Mouse (Mus musculus): ENCODE measurements around the gene Jund. TPM values are rescaled to one million over a fixed set of nuclear protein-coding genes. Genes with fewer than 3 reads are reported as not detected.
A peak's percentile ranks its signal among the peaks of the same experiment; 100 is the strongest.

Jund gene
- total RNA-seq, 2 experiments from 2014 or later, result 247 to 264 TPM

GRCm38 (mm10) chr8:70660273-70660725 is 38.5 kb upstream of the Jund start, which contains the start of gene Pgpep1:
TSS of gene Pgpep1 (minus strand) at chr8:70660388.
- intact Hi-C loops (cut with DNase I), result no loop called here
- DNase-seq (ENCODE audit: extremely low spot score in 1 of 2, low spot score in 2 of 2), result no peak
- peak within 1 kb of the TSS; percentile 87 for H3K4me3 ChIP-seq
- TF ChIP-seq CTCF (IDR thresholded peaks at IDR 0.05), result no peak
- peak within 1 kb of the TSS; percentile 17; the same call in 1 of the 2 replicates for H3K27ac ChIP-seq

GRCm38 (mm10) chr8:70663691-70664090 is 35.1 kb upstream of the Jund start:
- intact Hi-C loops (cut with DNase I), result no loop called here
- peak overlapping the region; percentile 38; the same call in 1 of the 2 replicates for H3K27ac ChIP-seq
- no peak for DNase-seq (ENCODE audit: extremely low spot score in 1 of 2, low spot score in 2 of 2)
- no peak for TF ChIP-seq CTCF (IDR thresholded peaks at IDR 0.05)
- H3K4me3 ChIP-seq, result no peak overlapping the region

GRCm38 (mm10) chr8:70664631-70665030 is 34.1 kb upstream of the Jund start:
- no peak for TF ChIP-seq CTCF (IDR thresholded peaks at IDR 0.05)
- no peak for DNase-seq (ENCODE audit: extremely low spot score in 1 of 2, low spot score in 2 of 2)
- intact Hi-C loops (cut with DNase I), result no loop called here
- Histone ChIP-seq H3K4me3 (no peak overlapping the region), H3K27ac (no peak overlapping the region)

DNA sequence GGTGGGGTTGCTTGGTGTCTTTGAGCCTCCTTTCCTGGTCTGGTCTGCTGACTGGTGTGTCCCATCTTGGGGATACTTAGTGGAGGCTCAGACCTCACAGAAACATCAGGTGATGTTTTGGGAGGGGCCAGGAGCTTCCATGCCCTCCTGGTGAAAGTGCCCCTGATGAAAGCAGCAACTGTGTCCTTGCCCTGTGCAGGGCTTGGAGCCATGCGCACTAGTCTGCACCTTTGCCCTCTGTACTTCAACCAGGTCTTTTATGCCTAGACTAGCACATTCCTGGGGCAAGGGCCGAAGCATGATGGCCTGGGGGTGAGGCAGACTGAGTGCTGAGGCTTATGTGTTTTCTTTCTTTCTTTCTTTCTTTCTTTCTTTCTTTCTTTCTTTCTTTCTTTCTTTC is 33.1 kb upstream of the Jund start:
- intact Hi-C loops (cut with DNase I), result no loop called here
- H3K27ac ChIP-seq, result no peak overlapping the region
- H3K4me3 ChIP-seq, result no peak overlapping the region
- DNase-seq (ENCODE audit: extremely low spot score in 1 of 2, low spot score in 2 of 2), result no peak
- no peak for TF ChIP-seq CTCF (IDR thresholded peaks at IDR 0.05)

GRCm38 (mm10) chr8:70667071-70667470 is 31.7 kb upstream of the Jund start:
- H3K4me3 ChIP-seq, result no peak overlapping the region
- intact Hi-C loops (cut with DNase I), result no loop called here
- DNase-seq (ENCODE audit: extremely low spot score in 1 of 2, low spot score in 2 of 2), result no peak
- no peak overlapping the region for H3K27ac ChIP-seq
- no peak for TF ChIP-seq CTCF (IDR thresholded peaks at IDR 0.05)

GRCm38 (mm10) chr8:70671615-70672324 is 27.0 kb upstream of the Jund start:
- TF ChIP-seq CTCF (IDR thresholded peaks at IDR 0.05), result no peak
- DNase-seq (ENCODE audit: extremely low spot score in 1 of 2, low spot score in 2 of 2), result no peak
- intact Hi-C loops (cut with DNase I), result no loop called here
- Histone ChIP-seq H3K4me3 (no peak overlapping the region), H3K27ac (no peak overlapping the region)

- peak; percentile 3; the same call in 1 of the 2 replicates for TF ChIP-seq CTCF (IDR thresholded peaks at IDR 0.05)
- intact Hi-C loops (cut with DNase I), result loop anchor here (1.0 kb wide), 1 partner anchor 28 kb away; no protein-coding TSS in a partner anchor
- H3K4me3 ChIP-seq, result peak overlapping the region; percentile 92
- peak overlapping the region; percentile 88 for H3K27ac ChIP-seq
- DNase-seq (ENCODE audit: extremely low spot score in 1 of 2, low spot score in 2 of 2), result no peak
These were observed 26.2 kb upstream of the Jund start for GRCm38 (mm10) chr8:70672325-70673078.

DNA sequence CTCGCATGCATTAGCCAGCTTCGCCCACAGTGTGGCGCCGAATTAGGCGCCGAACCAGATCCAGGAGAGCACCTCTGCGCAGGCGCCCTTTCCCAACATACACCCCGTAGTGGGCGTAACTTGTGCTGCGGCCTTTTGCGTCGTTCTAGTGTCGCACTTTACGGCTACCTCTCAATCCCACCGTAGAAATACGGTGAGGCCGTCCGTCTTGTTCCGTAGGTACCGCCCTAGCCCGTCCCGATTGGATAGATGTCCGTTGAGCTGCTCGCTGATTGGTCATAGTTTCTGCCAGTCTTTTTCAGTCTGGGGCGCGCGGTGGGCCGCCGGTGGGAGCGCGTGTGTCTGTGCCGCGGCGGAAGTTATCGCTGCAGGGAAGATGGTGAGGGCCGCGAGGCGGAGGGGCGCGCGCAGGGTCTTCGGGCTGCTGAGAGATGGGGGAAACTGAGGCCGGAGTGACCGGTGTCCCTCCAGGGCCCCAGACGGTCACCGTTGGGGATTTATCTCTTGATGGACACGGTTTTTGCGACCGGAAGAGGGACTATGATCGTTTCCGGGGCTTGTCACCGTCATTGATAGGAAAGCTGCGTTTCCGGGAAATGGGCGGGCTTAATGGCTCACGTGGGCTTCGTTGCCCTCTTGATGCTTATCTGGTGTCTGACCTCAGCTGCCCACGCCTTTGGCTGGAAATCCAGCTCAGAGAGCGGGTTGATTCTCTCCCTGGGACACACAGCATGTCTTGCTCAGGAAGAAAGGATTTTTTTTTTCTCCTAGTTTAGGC is 25.5 kb upstream of the Jund start, which contains the start of gene Lsm4:
Gene Lsm4, plus strand, starts transcription at position 170 of the 778 bp plus-strand sequence.
- Histone ChIP-seq H3K27ac (peak within 1 kb of the TSS; percentile 98), H3K4me3 (peak within 1 kb of the TSS; percentile 92)
- TF ChIP-seq CTCF (IDR thresholded peaks at IDR 0.05), result peak; percentile 78
- peak; percentile 98 to 99 for DNase-seq (ENCODE audit: extremely low spot score in 1 of 2, low spot score in 2 of 2)
- intact Hi-C loops (cut with DNase I), result loop anchor here (1.0 kb wide), 1 partner anchor 27 kb away; no protein-coding TSS in a partner anchor

DNA sequence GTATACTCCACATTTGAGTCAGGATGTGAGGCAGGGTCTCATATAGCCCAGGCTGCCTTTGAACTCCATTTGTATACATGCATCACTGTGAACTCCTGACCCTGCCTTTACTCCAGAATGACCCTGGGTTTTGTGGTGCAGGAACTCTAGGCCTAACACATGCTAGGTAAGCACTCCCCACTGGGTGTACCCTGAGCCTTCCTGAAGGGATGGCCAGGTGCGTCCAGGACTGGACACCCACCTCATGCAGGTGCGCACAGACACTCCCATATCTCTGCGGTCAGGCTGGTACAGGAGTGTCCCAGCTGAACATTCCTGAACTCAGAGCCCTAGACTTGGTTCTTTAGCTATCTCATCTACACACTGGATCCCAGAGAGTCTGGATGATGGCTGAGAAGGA is 24.6 kb upstream of the Jund start:
- intact Hi-C loops (cut with DNase I), result no loop called here
- DNase-seq (ENCODE audit: extremely low spot score in 1 of 2, low spot score in 2 of 2), result no peak
- TF ChIP-seq CTCF (IDR thresholded peaks at IDR 0.05), result no peak

GRCm38 (mm10) chr8:70674716-70675115 is 24.0 kb upstream of the Jund start:
- Histone ChIP-seq H3K4me3 (no peak overlapping the region), H3K27ac (peak overlapping the region; percentile 98; the same call in 1 of the 2 replicates)
- DNase-seq (ENCODE audit: extremely low spot score in 1 of 2, low spot score in 2 of 2), result no peak
- intact Hi-C loops (cut with DNase I), result no loop called here
- no peak for TF ChIP-seq CTCF (IDR thresholded peaks at IDR 0.05)

More for the DNA sequence above, 24.6 kb upstream of the Jund start:
- peak overlapping the region; percentile 98 for H3K27ac ChIP-seq
- H3K4me3 ChIP-seq, result peak overlapping the region; percentile 92

DNA sequence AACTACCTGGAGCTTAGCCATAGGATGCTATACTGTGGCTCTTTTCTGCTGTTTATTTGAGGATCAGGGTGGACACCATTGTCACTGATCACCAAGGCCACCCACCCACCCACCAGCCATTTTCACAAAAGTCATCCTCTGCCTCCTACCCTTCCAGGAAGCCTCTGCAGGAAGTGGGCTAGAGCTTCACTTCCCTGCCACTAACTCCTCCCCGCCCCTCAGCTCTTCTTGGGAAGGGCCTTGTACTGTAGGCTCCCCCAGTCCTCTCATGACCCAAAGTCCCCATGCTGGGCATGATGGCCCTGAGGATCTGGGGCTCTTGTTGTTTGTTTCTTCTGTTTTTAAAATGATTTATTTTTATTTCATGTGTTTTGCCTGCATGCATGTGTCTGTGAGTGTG is 23.4 kb upstream of the Jund start:
- DNase-seq (ENCODE audit: extremely low spot score in 1 of 2, low spot score in 2 of 2), result no peak
- intact Hi-C loops (cut with DNase I), result no loop called here
- no peak for TF ChIP-seq CTCF (IDR thresholded peaks at IDR 0.05)
- Histone ChIP-seq H3K27ac (no peak overlapping the region), H3K4me3 (no peak overlapping the region)

Data from left cerebral cortex, adult 2 months (tissue).